Comparison of ENCODE assay signal across 21 mouse cellular contexts in the genomic region with DNA sequence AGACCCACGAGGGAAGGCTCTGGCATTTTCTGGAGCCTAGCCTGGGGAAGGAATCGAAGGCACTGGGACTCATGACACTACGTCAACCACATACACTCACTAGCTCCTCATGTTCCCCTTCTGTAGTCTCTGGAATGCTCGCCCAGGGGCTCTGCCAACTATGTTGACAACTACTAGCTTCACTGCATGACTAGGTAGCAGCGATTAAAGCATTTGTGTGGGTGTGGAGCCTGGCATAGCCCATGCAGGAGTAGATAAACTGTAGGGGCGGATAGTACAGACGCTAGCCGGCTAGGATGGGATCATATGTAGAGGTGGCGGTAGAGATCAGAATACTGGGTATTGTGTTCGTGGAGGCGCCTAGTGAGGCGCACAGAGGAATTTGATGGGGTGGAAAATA. TPM values are rescaled to one million over a fixed set of nuclear protein-coding genes. Genes with fewer than 3 reads are reported as not detected.
DNase-seq lines count a peak whose midpoint lies in the region; ATAC-seq and TF ChIP-seq lines count a peak whose summit lies in the region.
"Had no signal": no experiment of that assay in that cellular context is flagged by ENCODE, and none has a peak within 500 bp of the region (broad histone marks: within the 10 kb centered on the region; RNA-seq: fewer than 3 reads in every experiment).

No protein-coding gene starts in this region.

- no peaks in the 10 kb centered on the region for H3K27me3 ChIP-seq in embryonic facial prominence, embryonic 14.5 days (replicated peaks; ENCODE audit: control insufficient read depth, insufficient read depth, low read length)
- peaks cover 32% of the 10 kb centered on the region for H3K27me3 ChIP-seq in embryonic facial prominence, embryonic 10.5 days (replicated peaks; ENCODE audit: low read depth, poor library complexity, severe bottlenecking)
- H3K27me3 ChIP-seq: heart, embryonic 12.5 days; neural tube, embryonic 12.5 days had no signal

- H3K36me3 ChIP-seq in embryonic facial prominence, embryonic 14.5 days (ENCODE audit: control insufficient read depth, insufficient read depth, low read length), result no peaks in the 10 kb centered on the region
- no peaks in the 10 kb centered on the region for H3K36me3 ChIP-seq in embryonic facial prominence, embryonic 10.5 days (replicated peaks)
- H3K36me3 ChIP-seq: heart, embryonic 12.5 days; midbrain, embryonic 13.5 days; neural tube, embryonic 12.5 days had no signal

- no peak overlapping the region for H3K27ac ChIP-seq in embryonic facial prominence, embryonic 14.5 days (replicated peaks; ENCODE audit: low read depth, low read length)
- H3K27ac ChIP-seq in embryonic facial prominence, embryonic 10.5 days (replicated peaks), result no peak overlapping the region
- 0 out of 2 replicates have a peak overlapping the region, but pooled peaks have one; percentile 28 for H3K27ac ChIP-seq in layer of hippocampus, adult 2 months
- H3K27ac ChIP-seq in left cerebral cortex, adult 2 months, result no peak overlapping the region
- H3K27ac ChIP-seq: gastrocnemius, adult 2 months; hindbrain, embryonic 14.5 days; midbrain, embryonic 13.5 days; neural tube, embryonic 12.5 days had no signal

- intact Hi-C loops in left cerebral cortex, adult 2 months (cut with DNase I), result no loop called here

- H3K9ac ChIP-seq in embryonic facial prominence, embryonic 14.5 days (ENCODE audit: low read depth, low read length), result no peak overlapping the region
- H3K9ac ChIP-seq: heart, embryonic 12.5 days; hindbrain, embryonic 14.5 days; lung, embryonic 14.5 days; midbrain, embryonic 13.5 days; neural tube, embryonic 12.5 days had no signal

- H3K4me1 ChIP-seq in embryonic facial prominence, embryonic 14.5 days (ENCODE audit: control insufficient read depth, insufficient read depth, low read length), result peaks cover 13% of the 10 kb centered on the region
- peaks cover 11% of the 10 kb centered on the region for H3K4me1 ChIP-seq in embryonic facial prominence, embryonic 10.5 days

- H3K9me3 ChIP-seq in embryonic facial prominence, embryonic 14.5 days (ENCODE audit: control insufficient read depth, low read length), result no peaks in the 10 kb centered on the region
- H3K9me3 ChIP-seq in embryonic facial prominence, embryonic 10.5 days, result no peaks in the 10 kb centered on the region
- H3K9me3 ChIP-seq: heart, embryonic 12.5 days; midbrain, embryonic 13.5 days; neural tube, embryonic 12.5 days had no signal

- no peak overlapping the region for H3K4me2 ChIP-seq in embryonic facial prominence, embryonic 14.5 days (ENCODE audit: low read depth, low read length)
- H3K4me2 ChIP-seq: heart, embryonic 12.5 days; hindbrain, embryonic 14.5 days; lung, embryonic 14.5 days; midbrain, embryonic 13.5 days; neural tube, embryonic 12.5 days had no signal

- no peak for TF ChIP-seq CTCF in layer of hippocampus, adult 2 months (conservative IDR thresholded peaks at IDR 0.05)
- TF ChIP-seq CTCF in left cerebral cortex, adult 2 months (IDR thresholded peaks at IDR 0.05), result no peak

- DNase-seq in embryonic facial prominence, embryonic 14.5 days (ENCODE audit: low spot score), result no peak
- DNase-seq in embryonic facial prominence, embryonic 10.5 days (ENCODE audit: low spot score), result no peak
- peak; percentile 38 to 55 for DNase-seq in layer of hippocampus, adult 2 months (ENCODE audit: low spot score in 2 of 2)
- DNase-seq in layer of hippocampus, adult 9-10 months (ENCODE audit: low spot score), result no peak
- DNase-seq in 3T3-L1 (ENCODE audit: low read depth, low spot score), result peak; percentile 54
- DNase-seq in urinary bladder, adult 2 months (ENCODE audit: low spot score), result no peak
- no peak for DNase-seq in left cerebral cortex, adult 2 months (ENCODE audit: extremely low spot score in 1 of 2, low spot score in 2 of 2)
- DNase-seq: cerebellum, adult 9-10 months; gastrocnemius, adult 2 months; heart, postnatal 14 days; kidney, adult 9 months; lung, embryonic 14.5 days; lung, postnatal 4 days; thymus, postnatal 25 days had no signal

- H3K4me3 ChIP-seq in embryonic facial prominence, embryonic 14.5 days (ENCODE audit: low read depth, low read length), result no peak overlapping the region
- H3K4me3 ChIP-seq in embryonic facial prominence, embryonic 10.5 days, result no peak overlapping the region
- no peak overlapping the region; the same call in 1 of the 2 replicates for H3K4me3 ChIP-seq in layer of hippocampus, adult 2 months
- H3K4me3 ChIP-seq in left cerebral cortex, adult 2 months, result no peak overlapping the region
- H3K4me3 ChIP-seq: gastrocnemius, adult 2 months; heart, embryonic 12.5 days; midbrain, embryonic 13.5 days; neural tube, embryonic 12.5 days had no signal

- peak; percentile 34 for ATAC-seq in embryonic facial prominence, embryonic 14.5 days (ENCODE audit: low read depth)
- peak; percentile 85 for ATAC-seq in erythroid progenitor cell, adult 5-6 weeks (replicated peaks; ENCODE audit: low FRiP score, poor library complexity, severe bottlenecking)
- ATAC-seq: forebrain, embryonic 16.5 days; midbrain, embryonic 13.5 days had no signal

- 90% methylated on average over 12 of the region's 12 CpGs for WGBS in embryonic facial prominence, embryonic 14.5 days
- WGBS in embryonic facial prominence, embryonic 10.5 days, result 91% methylated on average over 12 of the region's 12 CpGs

RNA-seq across cellular contexts. Expression of a gene that starts 45.5 kb away (rescaled TPM):
- polyA plus RNA-seq in embryonic facial prominence, embryonic 14.5 days (2014; fragmentation: Nextera tagmentation; extraction: Ambion mirVana), result 9.3 and 9.6 TPM in 2 replicates
- 0.45 and 0.62 TPM in 2 replicates for polyA plus RNA-seq in embryonic facial prominence, embryonic 10.5 days (2016; fragmentation: Nextera tagmentation; extraction: Ambion mirVana)
- 10 to 100 TPM in 1 of 2 experiments, 1 to 10 TPM in 1; 8.9 to 11.2 TPM for total RNA-seq in layer of hippocampus, adult 2 months (2021)
- total RNA-seq in erythroid progenitor cell, adult 5-6 weeks (2015; ENCODE audit: low replicate concordance), result 4.7 and 5.0 TPM in 2 replicates
- total RNA-seq in erythroid progenitor cell, adult 5-6 weeks (2017; ENCODE audit: low replicate concordance), result 5.8 and 9.7 TPM in 2 replicates
- polyA plus RNA-seq in urinary bladder, adult 2 months (2012; rRNA removed), result 13.1 and 14.3 TPM in 2 replicates
- total RNA-seq in left cerebral cortex, adult 2 months (2021), result 1 to 10 TPM; 2.5 to 3.2 TPM
- polyA plus RNA-seq: CD4-positive, CD25-positive, alpha-beta regulatory T cell, adult 4 months had no signal

RNA-seq across cellular contexts. Expression of a gene that starts 54.0 kb away (rescaled TPM):
- 6.1 and 6.3 TPM in 2 replicates for polyA plus RNA-seq in embryonic facial prominence, embryonic 14.5 days (2014; fragmentation: Nextera tagmentation; extraction: Ambion mirVana)
- 1.8 and 2.1 TPM in 2 replicates for polyA plus RNA-seq in embryonic facial prominence, embryonic 10.5 days (2016; fragmentation: Nextera tagmentation; extraction: Ambion mirVana)
- total RNA-seq in layer of hippocampus, adult 2 months (2021), result under 1 TPM; 0.27 to 0.28 TPM
- 2.5 and 3.4 TPM in 2 replicates for total RNA-seq in erythroid progenitor cell, adult 5-6 weeks (2015; ENCODE audit: low replicate concordance)
- 2.8 TPM in 1 of 2 replicates, not detected in the other for total RNA-seq in erythroid progenitor cell, adult 5-6 weeks (2017; ENCODE audit: low replicate concordance)
- 7.2 and 8.8 TPM in 2 replicates for polyA plus RNA-seq in urinary bladder, adult 2 months (2012; rRNA removed)
- 1 to 10 TPM in 1 of 2 experiments, under 1 TPM in 1; 0.68 to 1.3 TPM for total RNA-seq in left cerebral cortex, adult 2 months (2021)

Comparison
In these comparisons a context has a peak if more than half of its experiments do, and no peak if none do; other contexts are left out.
1. DNase-seq: peak in layer of hippocampus, adult 2 months (2 of 2) and 3T3-L1 (single experiment); none in embryonic facial prominence, embryonic 14.5 days (single experiment), embryonic facial prominence, embryonic 10.5 days (single experiment), layer of hippocampus, adult 9-10 months (single experiment), urinary bladder, adult 2 months (single experiment) and left cerebral cortex, adult 2 months (0 of 2).